Mouse (Mus musculus): ENCODE measurements at regions not wholly inside any gene's neighbourhood (a gene's known extent, or its start where the extent isn't known, plus 50 kb on each side); places are given as distances from the start of the nearest gene placed in this dataset.

- no peak for DNase-seq (ENCODE audit: low spot score)
Measured at GRCm38 (mm10) chr15:59836631-59837030, 179.8 kb downstream of the 4933412E24Rik start.

DNA sequence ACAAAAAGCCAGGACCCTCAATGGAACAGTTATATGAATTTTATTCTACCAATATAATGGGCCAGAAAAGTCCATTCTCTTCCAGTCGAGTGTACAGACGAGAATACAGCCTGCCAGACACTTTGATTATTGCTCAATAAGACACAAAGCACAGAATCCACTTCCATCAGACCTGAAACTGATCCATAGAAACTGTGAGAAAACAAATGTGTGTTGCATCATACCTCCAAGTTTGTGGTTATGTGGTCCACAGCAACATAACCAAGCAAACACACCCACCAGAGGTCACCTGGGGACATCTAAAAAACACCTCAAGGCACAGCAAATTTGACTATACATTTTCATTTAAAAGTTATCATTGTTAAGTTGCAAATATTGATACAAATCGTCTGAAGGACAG lies 183.2 kb downstream of the 4933412E24Rik start:
- DNase-seq (ENCODE audit: low spot score), result no peak

GRCm38 (mm10) chr15:59831481-59831880 lies 184.9 kb downstream of the 4933412E24Rik start:
- no peak for DNase-seq (ENCODE audit: low spot score)

GRCm38 (mm10) chr15:59830553-59831462 lies 185.6 kb downstream of the 4933412E24Rik start:
- no peak for DNase-seq (ENCODE audit: low spot score)

- DNase-seq (ENCODE audit: low spot score), result peak; percentile 47
Measured at GRCm38 (mm10) chr15:59828421-59828820, 188.0 kb downstream of the 4933412E24Rik start.

GRCm38 (mm10) chr15:59826164-59826950 lies 190.1 kb downstream of the 4933412E24Rik start:
- no peak for DNase-seq (ENCODE audit: low spot score)

DNA sequence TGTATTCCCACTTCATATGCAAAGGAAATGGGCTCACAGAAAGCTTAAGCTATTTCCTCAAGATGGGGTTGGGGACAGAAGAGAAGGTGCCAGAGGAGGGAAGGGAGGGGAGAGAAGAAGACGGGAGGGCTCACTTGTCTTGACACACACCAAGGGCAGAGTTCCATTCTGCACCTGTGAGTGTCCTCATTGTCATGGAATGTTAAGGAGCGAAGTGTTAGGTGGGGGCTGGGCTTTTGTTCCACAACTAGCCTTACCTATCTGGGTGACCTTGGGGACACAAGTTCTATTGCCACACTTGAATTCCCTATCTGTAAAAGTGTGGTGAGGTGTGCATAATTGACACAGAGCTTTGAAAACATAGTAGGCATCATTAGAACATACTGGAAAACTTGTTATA lies 192.5 kb downstream of the 4933412E24Rik start:
- DNase-seq (ENCODE audit: low spot score), result no peak

DNA sequence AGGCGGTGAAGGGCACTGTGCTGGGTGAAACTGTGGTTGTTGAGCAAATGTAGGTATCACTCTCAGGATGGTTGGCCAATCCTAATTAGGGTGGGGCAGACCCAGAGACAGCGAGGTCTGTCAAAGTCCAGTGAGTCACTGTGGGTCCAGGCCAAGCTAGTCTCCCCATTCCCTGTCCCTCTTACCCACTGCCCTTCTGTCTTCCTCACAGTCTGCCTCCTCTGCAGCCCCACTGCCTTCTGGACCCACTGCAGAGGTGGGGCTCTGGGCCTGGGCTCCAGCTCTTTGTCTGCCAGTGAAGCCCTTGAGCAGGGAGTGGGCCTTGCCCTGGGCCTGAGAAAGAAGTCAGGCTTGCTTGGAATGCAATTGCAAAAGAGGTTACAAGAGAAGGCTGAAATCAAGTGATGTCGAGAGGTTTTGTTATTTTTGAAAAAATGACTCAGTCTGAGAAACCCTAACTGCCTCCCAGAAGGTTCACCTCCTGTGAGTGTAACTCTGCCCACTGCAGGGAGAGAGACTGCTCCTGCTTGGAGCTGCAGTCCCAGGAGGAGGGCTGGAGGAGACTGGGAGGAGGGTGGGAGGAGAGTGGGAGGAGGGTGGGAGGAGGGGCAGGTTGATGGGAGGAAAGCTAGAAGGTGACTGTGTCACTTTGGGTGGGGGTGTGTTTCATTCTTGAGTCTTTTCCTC lies 193.3 kb downstream of the 4933412E24Rik start:
- DNase-seq (ENCODE audit: low spot score), result no peak

DNA sequence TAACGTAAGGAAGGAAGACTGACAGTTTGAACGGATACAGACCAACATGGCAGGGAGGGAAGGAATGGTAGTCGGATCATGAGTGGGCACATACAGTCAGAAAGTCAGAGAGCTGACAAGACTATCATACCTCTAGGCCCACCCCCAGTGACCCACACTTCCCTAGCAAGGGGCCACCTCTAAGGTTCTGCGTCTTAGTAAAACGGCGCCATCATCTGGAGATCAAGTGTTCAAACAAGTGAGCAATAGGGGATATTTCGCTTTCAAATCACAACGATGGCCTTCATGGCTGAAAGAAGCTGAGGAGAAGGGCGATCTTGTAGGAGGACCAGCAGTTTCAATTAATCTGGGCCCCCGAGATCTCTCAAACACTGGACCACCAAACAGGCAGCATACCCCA lies 196.1 kb downstream of the 4933412E24Rik start:
- DNase-seq (ENCODE audit: low spot score), result no peak

- DNase-seq (ENCODE audit: low spot score), result no peak
Measured at GRCm38 (mm10) chr15:59816031-59816430, 200.4 kb downstream of the 4933412E24Rik start.

GRCm38 (mm10) chr15:59811566-59811965 lies 204.8 kb downstream of the 4933412E24Rik start:
- DNase-seq (ENCODE audit: low spot score), result no peak

DNA sequence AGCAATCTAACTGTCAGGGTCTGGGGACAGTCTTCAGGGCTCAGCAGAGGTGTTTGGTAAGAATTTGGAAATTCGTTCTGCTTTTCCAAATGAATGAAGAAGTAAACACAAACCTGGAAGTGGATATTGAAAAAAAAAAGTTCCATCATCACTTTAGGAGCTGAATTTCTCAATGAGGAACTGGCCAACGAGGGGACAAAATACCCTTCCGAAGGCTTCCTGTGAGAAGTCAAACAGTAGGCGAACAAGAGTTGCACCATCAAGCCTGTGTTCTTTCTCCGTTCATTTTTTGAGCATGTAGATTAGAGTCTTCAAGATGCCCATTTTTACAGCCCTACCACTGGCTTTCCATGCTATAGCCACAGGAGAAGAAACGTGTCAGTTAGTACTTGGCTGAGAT lies 207.1 kb downstream of the 4933412E24Rik start:
- no peak for DNase-seq (ENCODE audit: low spot score)

DNA sequence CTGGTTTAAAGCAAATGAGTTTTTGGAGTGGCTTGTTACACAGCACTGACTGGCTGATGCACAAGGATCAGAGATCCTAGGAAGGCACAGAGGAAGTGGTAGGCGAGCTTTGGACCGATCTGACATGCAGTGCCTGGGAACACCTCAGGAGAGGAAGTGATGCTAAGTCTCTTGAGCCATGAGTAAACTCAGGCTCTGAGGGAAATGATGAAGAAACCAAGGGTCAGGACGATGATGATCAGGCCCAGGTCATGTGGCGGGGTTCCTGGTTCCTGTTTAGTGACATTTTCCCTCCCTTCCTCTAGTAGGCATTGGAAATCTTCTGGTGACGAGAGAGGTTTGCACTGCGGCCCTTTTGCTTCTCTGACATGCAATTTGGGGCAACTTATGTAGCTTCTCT lies 208.7 kb downstream of the 4933412E24Rik start:
- no peak for DNase-seq (ENCODE audit: low spot score)

- DNase-seq (ENCODE audit: low spot score), result no peak
Measured at GRCm38 (mm10) chr15:59805771-59806170, 210.6 kb downstream of the 4933412E24Rik start.

GRCm38 (mm10) chr15:59804821-59805220 lies 211.6 kb downstream of the 4933412E24Rik start:
- DNase-seq (ENCODE audit: low spot score), result no peak

- peak; percentile 55 for DNase-seq (ENCODE audit: low spot score)
Measured at GRCm38 (mm10) chr15:59804394-59804793, 212.0 kb downstream of the 4933412E24Rik start.

DNA sequence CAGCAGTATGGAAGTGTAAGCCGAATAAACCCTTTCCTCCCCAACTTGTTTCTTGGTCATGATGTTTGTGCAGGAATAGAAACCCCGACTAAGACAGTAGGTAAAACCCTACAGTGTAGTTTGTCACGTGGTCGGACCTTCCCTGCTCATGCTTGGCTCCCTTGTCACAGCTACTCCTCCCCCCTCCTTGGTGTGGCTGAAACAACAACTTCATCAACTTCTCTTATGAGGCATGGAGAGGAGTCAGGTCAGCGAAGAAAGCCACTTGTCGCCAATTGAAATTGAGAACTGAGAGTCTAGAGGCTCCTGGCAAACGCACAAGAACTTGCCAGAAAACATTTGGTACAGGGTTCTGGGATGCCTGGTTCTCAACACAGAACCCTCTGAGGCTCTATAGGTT lies 214.1 kb downstream of the 4933412E24Rik start:
- no peak for DNase-seq (ENCODE audit: low spot score)

DNA sequence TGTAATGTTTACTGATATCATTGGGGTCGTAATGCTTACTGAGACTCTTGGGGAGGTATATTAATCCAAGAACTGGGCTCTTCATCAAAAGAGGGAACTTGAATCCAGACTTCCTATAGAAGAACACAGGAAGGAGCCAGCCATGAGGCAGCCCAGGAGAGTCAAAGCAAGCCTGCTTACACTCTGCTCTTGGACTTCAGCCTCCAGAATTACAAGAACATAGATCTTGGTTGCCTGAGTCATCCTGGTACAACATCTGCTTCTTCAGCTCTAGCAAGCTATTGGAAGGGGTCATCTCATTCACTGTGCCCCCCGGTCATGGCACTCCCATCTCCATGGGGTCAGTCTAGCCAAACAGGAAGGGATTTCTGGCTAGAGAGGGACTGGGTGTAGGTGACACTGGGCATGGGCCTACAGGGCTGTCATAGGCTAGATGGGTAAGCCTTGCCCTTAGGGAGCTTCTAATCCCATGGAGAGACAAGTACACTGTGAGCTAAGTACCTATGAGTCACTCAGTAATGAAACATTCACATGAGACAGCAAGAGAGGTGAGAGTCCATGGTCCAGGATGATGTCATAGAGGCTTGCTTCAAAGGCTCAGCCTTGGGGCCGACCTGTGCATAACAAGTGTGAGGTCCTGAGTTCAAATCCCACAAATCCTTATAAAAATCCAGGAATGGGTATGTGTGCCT lies 217.1 kb downstream of the 4933412E24Rik start:
- no peak for DNase-seq (ENCODE audit: low spot score)

DNA sequence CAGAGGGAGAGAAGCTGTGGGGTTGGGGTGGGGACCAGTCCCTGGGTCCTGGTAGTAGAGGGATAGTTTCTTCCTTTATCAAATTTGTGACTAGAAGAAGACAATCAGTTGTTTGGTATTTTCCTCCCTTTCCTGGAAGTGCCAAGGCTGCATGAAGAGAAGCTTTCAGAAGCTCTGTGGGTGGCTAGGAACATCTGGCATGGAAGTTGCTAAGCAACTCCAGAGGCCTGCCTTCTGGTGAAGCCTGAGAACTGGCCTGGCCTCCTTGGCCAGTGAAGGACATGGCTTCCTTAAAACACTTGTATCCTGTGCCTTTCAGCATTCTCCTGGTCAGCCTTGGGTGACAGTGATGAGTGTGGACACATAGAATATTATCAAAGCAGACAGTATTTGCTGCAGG lies 217.9 kb downstream of the 4933412E24Rik start:
- DNase-seq (ENCODE audit: low spot score), result peak; percentile 29

DNA sequence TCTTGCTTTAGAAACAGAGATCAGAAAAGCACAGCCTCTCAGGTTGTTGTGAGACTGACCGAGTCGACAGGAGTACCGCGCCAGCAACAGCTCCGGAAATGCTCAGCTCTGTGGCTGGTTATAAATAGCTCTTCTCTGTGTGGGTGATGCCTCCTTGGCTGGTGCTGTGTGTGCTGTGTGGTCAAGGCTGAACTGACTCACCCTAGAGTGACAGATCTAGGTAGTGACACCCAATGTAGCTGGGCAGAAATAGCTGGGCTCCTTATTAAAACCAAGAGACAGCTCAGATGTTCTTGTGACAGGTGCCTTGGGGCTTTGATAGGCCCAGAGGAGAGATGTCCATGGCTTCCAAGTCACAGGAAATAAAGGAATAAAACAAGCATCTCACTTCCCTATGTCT lies 220.7 kb downstream of the 4933412E24Rik start:
- peak; percentile 22 for DNase-seq (ENCODE audit: low spot score)

DNA sequence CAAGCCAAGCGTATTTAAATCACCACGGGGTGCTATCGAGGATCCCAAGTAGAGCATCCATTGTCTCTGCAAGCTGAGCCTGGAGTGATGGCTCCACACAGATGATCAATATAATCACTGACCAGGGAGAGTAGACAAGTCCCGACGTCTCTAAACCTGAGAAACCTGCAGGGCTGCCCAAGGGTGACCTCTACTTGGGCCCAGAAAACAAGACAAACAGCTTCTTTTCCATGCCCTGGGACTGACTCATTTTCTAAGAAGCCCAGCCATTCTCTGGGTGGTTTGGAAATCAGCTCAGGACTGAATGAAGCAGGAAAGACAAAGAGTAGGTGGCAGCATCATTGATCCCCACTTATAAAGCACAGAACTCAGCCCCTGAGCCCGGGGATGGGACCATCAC lies 221.5 kb downstream of the 4933412E24Rik start:
- DNase-seq (ENCODE audit: low spot score), result no peak

All from ovary, adult 18-20 months (tissue).